Mouse (Mus musculus) left cerebral cortex, postnatal 14 days (tissue): ENCODE results near the gene Efcc1. TPM values are rescaled to one million over a fixed set of nuclear protein-coding genes. Genes with fewer than 3 reads are reported as not detected.

Experiments
- DNase-seq, 2 experiments: peaks; one replicate each; pipeline ENCODE4 v3.0.0; 2021 to 2022; ENCODE audit warnings: low spot score in 2 of 2, mixed read lengths in 1 of 2
- intact Hi-C: fragments of 180-260 bp; cut with DNase I; formaldehyde crosslinking; loops from one replicate; pipeline ENCODE4 v1.15.1; 2025
- total RNA-seq, 2 experiments: library from RNA; stranded (reverse); gene quantifications; 2 replicates each; pipeline ENCODE4 v1.2.3; 2021

Gene Efcc1
- total RNA-seq, 2 experiments from 2014 or later: 4.0 to 4.3 TPM

DNA sequence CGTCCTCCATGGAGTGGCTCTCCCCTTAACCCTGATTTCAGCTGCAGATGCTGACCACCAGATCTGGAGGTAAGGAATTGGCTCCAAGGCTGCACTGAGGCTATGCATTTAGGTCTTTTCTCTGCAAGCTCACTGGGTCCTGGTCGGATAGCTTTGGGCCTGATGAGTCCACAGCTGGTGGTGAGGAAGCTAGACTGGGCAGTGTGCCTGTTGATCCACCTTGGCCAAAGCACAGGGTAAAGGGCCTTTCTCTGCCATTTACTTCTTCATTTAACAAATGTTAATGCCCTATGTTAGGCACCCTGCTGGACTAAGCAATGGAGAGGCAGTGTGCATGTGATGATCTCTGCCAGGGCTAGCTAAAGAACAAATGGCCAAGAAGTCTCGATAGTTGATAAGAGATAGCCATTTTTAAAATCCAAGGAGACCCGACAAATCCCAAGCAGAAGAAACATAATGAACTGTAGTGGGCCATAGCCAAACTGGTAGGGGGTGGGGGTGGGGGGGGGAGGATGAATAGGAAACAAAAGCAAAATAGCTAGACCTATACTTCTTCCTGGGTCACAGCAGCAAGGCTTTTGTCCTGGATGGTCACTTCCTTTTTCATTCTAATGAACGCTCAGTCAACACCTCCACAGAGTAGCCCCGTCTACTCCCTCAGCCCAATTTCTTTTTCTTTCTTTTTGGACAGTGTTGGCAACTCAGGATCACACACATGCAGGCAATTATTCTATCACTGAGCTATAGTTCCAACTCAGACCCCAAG is 64.9 kb downstream of the Efcc1 start:
- no peak for DNase-seq
- intact Hi-C loops: no loop called here

GRCm38 (mm10) chr6:87796251-87796880 is 65.7 kb downstream of the Efcc1 start:
- intact Hi-C loops: no loop called here
- DNase-seq: no peak

DNA sequence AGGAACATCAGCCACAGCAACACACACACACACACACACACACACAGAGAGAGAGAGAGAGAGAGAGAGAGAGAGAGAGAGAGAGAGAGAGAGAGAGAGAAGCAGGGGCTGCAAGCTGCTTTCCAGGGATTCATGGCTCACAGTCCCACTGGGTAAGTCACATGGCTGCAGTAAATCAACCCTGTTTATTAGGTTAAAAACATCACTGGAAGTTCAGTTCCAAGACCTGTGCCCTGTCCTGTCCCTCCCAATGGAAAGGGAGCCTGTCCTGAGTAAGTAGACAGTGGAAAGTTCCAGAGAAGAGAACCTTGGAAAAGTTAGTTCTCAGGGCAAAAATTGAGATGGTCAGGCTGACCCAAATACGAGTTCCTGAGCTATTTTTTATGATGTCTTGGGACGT is 66.7 kb downstream of the Efcc1 start:
- intact Hi-C loops: no loop called here
- no peak for DNase-seq

DNA sequence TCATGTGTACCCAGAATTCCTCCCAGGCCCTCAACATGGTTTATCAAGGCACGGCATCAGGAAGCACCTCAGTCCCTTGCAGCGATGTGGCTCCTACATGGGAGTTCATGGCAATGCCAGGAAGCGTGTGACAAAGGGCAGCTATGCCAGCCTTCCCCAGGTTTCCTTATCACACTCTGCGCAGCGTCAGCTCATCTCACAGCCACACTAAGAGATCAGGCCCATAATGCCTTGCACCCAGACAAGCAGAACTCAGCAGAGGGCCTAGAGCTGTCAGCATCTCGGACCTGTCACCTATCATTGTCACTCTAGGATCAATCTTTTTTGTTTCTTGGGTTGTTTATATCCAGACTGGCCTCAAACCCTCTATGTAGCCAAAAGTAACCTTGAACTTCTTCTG is 68.9 kb downstream of the Efcc1 start:
- intact Hi-C loops: no loop called here
- no peak for DNase-seq

- intact Hi-C loops: no loop called here
- no peak for DNase-seq
These were observed 71.8 kb downstream of the Efcc1 start for GRCm38 (mm10) chr6:87802462-87802861.

- no peak for DNase-seq
- intact Hi-C loops: no loop called here
These were observed 73.4 kb downstream of the Efcc1 start for GRCm38 (mm10) chr6:87804036-87804435.

GRCm38 (mm10) chr6:87804886-87805285 is 74.2 kb downstream of the Efcc1 start:
- no peak for DNase-seq
- intact Hi-C loops: no loop called here

DNA sequence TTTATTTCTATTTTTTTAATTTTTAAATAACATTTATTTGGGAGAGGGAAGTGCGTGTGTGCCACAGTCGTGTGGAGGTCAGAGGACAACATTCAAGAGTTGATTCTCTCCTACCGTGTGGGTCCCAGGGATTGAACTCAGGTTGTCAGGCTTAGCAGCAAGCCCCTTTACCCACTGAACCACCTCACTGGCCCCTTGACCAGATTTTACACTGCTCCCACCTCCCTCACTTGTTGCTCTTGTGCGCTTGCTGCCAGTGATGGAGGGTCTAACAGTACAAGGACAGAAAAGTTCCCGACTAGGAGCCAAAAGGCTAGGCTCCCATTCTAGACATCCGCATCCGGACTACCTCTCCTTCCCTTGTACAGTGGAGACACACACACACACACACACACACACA is 74.8 kb downstream of the Efcc1 start:
- DNase-seq: no peak

More for the DNA sequence above, 74.8 kb downstream of the Efcc1 start:
- intact Hi-C loops: no loop called here

Other genes starting within 250 kb of the Efcc1 start
- gene Arhgap25, start 197.6 kb upstream of the Efcc1 start, total RNA-seq: 10 to 100 TPM in 1 of 2 experiments, 1 to 10 TPM in 1; 7.9 to 11.0 TPM
- under 1 TPM; 0.32 to 0.92 TPM for gene Prokr1, start 140.1 kb upstream of the Efcc1 start, total RNA-seq
- gene Aplf, start 58.7 kb upstream of the Efcc1 start, total RNA-seq: 1 to 10 TPM; 7.5 to 9.5 TPM
- 1 to 10 TPM; 1.3 TPM for gene Gp9, start 47.2 kb downstream of the Efcc1 start, total RNA-seq
- 10 to 100 TPM; 20.1 to 21.3 TPM for gene Rab43, start 81.3 kb downstream of the Efcc1 start, total RNA-seq
- gene Gm45140, start 104.9 kb downstream of the Efcc1 start, total RNA-seq: 1 to 10 TPM; 3.2 to 3.5 TPM
- gene Isy1, start 107.9 kb downstream of the Efcc1 start, total RNA-seq: 10 to 100 TPM; 28.4 to 30.1 TPM
- 100 to 1,000 TPM; 238 to 247 TPM for gene Cnbp, start 120.2 kb downstream of the Efcc1 start, total RNA-seq
- 100 to 1,000 TPM; 196 to 202 TPM for gene Copg1, start 156.9 kb downstream of the Efcc1 start, total RNA-seq
- 10 to 100 TPM; 28.0 to 28.3 TPM for gene Hmces, start 183.1 kb downstream of the Efcc1 start, total RNA-seq